Mouse (Mus musculus): ENCODE results near the gene Rab44. TPM values are rescaled to one million over a fixed set of nuclear protein-coding genes. Genes with fewer than 3 reads are reported as not detected.
A peak's percentile ranks its signal among the peaks of the same experiment; 100 is the strongest.

The Rab44 gene
- polyA plus RNA-seq, 1 experiment from 2014 or later: 0.27 TPM

- Histone ChIP-seq H3K4me3 (no peak overlapping the region), H3K9ac (no peak overlapping the region), H3K4me1 (peaks cover 39% of the 10 kb centered on the region), H3K4me2 (replicated peaks) (no peak overlapping the region), H3K9me3 (no peaks in the 10 kb centered on the region), H3K27ac (no peak overlapping the region), H3K36me3 (no peaks in the 10 kb centered on the region), H3K27me3 (no peaks in the 10 kb centered on the region)
- WGBS: 16% methylated on average over 10 of the region's 10 CpGs
- no peak for ATAC-seq (ENCODE audit: insufficient number of reproducible peaks, insufficient read depth, low FRiP score, low TSS enrichment)
These were observed 73.3 kb downstream of the Rab44 start for GRCm38 (mm10) chr17:29186989-29187859.

- ATAC-seq (ENCODE audit: insufficient number of reproducible peaks, insufficient read depth, low FRiP score, low TSS enrichment): peak; percentile 61
- Histone ChIP-seq H3K36me3 (no peaks in the 10 kb centered on the region), H3K9me3 (no peaks in the 10 kb centered on the region), H3K27me3 (no peaks in the 10 kb centered on the region), H3K27ac (no peak overlapping the region), H3K4me1 (peaks cover 42% of the 10 kb centered on the region), H3K9ac (no peak overlapping the region), H3K4me2 (replicated peaks) (peak overlapping the region; percentile 14; the same call in 1 of the 2 replicates), H3K4me3 (no peak overlapping the region)
- WGBS: 4% methylated on average over 12 of the region's 12 CpGs
These were observed 75.0 kb downstream of the Rab44 start for GRCm38 (mm10) chr17:29188989-29189388.

- Histone ChIP-seq H3K4me1 (peaks cover 7% of the 10 kb centered on the region), H3K4me3 (no peak overlapping the region), H3K36me3 (no peaks in the 10 kb centered on the region), H3K9me3 (no peaks in the 10 kb centered on the region), H3K9ac (no peak overlapping the region), H3K27me3 (no peaks in the 10 kb centered on the region), H3K27ac (no peak overlapping the region), H3K4me2 (replicated peaks) (no peak overlapping the region)
- WGBS: 20% methylated on average over 4 of the region's 4 CpGs
- ATAC-seq (ENCODE audit: insufficient number of reproducible peaks, insufficient read depth, low FRiP score, low TSS enrichment): no peak
These were observed 81.6 kb downstream of the Rab44 start for GRCm38 (mm10) chr17:29195579-29195978.

Other genes starting within 250 kb of the Rab44 start
- gene 4930539E08Rik, start 198.8 kb upstream of the Rab44 start, polyA plus RNA-seq (2016; fragmentation: Nextera tagmentation; extraction: Ambion mirVana): 0.13 and 0.15 TPM in 2 replicates
- not detected in 2 replicates for gene Pxt1, start 170.3 kb upstream of the Rab44 start, polyA plus RNA-seq (2016; fragmentation: Nextera tagmentation; extraction: Ambion mirVana)
- gene Kctd20, start 162.2 kb upstream of the Rab44 start, polyA plus RNA-seq (2016; fragmentation: Nextera tagmentation; extraction: Ambion mirVana): 122 and 127 TPM in 2 replicates
- 136 and 137 TPM in 2 replicates for gene Stk38, start 106.2 kb upstream of the Rab44 start, polyA plus RNA-seq (2016; fragmentation: Nextera tagmentation; extraction: Ambion mirVana)
- gene Srsf3, start 81.5 kb upstream of the Rab44 start, polyA plus RNA-seq (2016; fragmentation: Nextera tagmentation; extraction: Ambion mirVana): 731 and 750 TPM in 2 replicates
- 48.2 and 55.6 TPM in 2 replicates for gene Cdkn1a, start 23.2 kb upstream of the Rab44 start, polyA plus RNA-seq (2016; fragmentation: Nextera tagmentation; extraction: Ambion mirVana)
- gene Cpne5, start 124.0 kb downstream of the Rab44 start, polyA plus RNA-seq (2016; fragmentation: Nextera tagmentation; extraction: Ambion mirVana): 11.9 and 13.5 TPM in 2 replicates
- 154 and 162 TPM in 2 replicates for gene Ppil1, start 150.0 kb downstream of the Rab44 start, polyA plus RNA-seq (2016; fragmentation: Nextera tagmentation; extraction: Ambion mirVana)
- 54.9 and 56.5 TPM in 2 replicates for gene BC004004, start 154.6 kb downstream of the Rab44 start, polyA plus RNA-seq (2016; fragmentation: Nextera tagmentation; extraction: Ambion mirVana)
- 0.49 and 0.59 TPM in 2 replicates for gene Pi16, start 203.5 kb downstream of the Rab44 start, polyA plus RNA-seq (2016; fragmentation: Nextera tagmentation; extraction: Ambion mirVana)
- 420 and 454 TPM in 2 replicates for gene Mtch1, start 233.8 kb downstream of the Rab44 start, polyA plus RNA-seq (2016; fragmentation: Nextera tagmentation; extraction: Ambion mirVana)
- gene Fgd2, start 246.8 kb downstream of the Rab44 start, polyA plus RNA-seq (2016; fragmentation: Nextera tagmentation; extraction: Ambion mirVana): 9.2 and 9.3 TPM in 2 replicates

Data from embryonic facial prominence, embryonic 12.5 days (tissue).